Mouse (Mus musculus): Measurements from ENCODE around the gene Gm4871.
"Not testable (repeated sequence)": the region's sequence is repeated elsewhere in the genome, so short reads cannot be mapped to it uniquely, and the experiment has no call there.

- TF ChIP-seq CTCF (IDR thresholded peaks at IDR 0.05; ENCODE audit: borderline replicate concordance, insufficient read depth, low read length); POLR2A (IDR thresholded peaks at IDR 0.05; ENCODE audit: low read depth, low read length): not testable (repeated sequence)
Measured at GRCm38 (mm10) chr5:145032391-145032790, at the start of gene Gm4871.

All from embryonic fibroblast, embryonic 13.5 days (primary cell).